Mouse (Mus musculus): ENCODE data around the gene Chrnb2. TPM values are rescaled to one million over a fixed set of nuclear protein-coding genes. Genes with fewer than 3 reads are reported as not detected.

Chrnb2 gene
- total and polyA plus RNA-seq, 3 experiments = 1.6 to 4.0 TPM; not detected in 1

DNA sequence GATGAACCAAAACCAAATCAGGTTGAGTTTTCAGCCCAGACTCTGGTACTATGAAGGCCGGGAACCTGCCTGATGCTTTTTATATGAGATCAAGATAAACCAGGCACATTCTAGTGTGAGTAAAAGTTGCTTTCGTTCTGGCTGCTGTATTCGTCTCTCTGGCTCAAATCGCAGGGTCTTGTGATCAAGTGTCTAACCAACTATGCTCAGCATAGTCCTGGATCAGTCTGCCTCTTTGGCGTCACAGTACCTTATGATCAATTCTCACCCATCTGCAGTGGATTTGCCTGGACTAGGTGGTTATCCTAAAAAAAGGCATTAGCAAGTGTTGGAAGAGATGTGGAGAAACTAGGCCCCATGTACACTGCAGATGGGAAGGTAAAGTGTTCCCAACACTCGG lies 60.4 kb downstream of the Chrnb2 start:
- Histone ChIP-seq H3K4me1 (ENCODE audit: control insufficient read depth in 1 of 2, insufficient read depth in 2 of 2, low read length in 2 of 2) (no peaks in the 10 kb centered on the region), H3K4me3 (ENCODE audit: control insufficient read depth in 1 of 2, insufficient read depth in 1 of 2, low read depth in 2 of 2, low read length in 2 of 2) (no peak overlapping the region), H3K79me2 (ENCODE audit: control insufficient read depth, insufficient read depth, low read length, poor library complexity) (no peaks in the 10 kb centered on the region), H3K9me3 (replicated peaks; ENCODE audit: insufficient read depth, low read length) (no peaks in the 10 kb centered on the region), H3K9ac (ENCODE audit: control insufficient read depth, low read depth, low read length, poor library complexity, severe bottlenecking) (no peak overlapping the region), H3K27ac (ENCODE audit: control insufficient read depth, low read depth, low read length) (no peak overlapping the region), H3K36me3 (ENCODE audit: control insufficient read depth in 1 of 2, insufficient read depth in 2 of 2, low read length in 2 of 2) (no peaks in the 10 kb centered on the region), H3K27me3 (ENCODE audit: control insufficient read depth in 1 of 2, insufficient read depth in 2 of 2, low read length in 2 of 2) (peaks cover 23 to 61% of the 10 kb centered on the region in 2 experiments)
- no peak for TF ChIP-seq NRF1 (IDR thresholded peaks at IDR 0.05; ENCODE audit: insufficient read depth, low read depth, low read length, poor library complexity, severe bottlenecking)
- TF ChIP-seq TBP (IDR thresholded peaks at IDR 0.05; ENCODE audit: low read depth, low read length) = no peak
- no peak for TF ChIP-seq MAX (IDR thresholded peaks at IDR 0.05; ENCODE audit: low read length)
- TF ChIP-seq CHD1 (IDR thresholded peaks at IDR 0.05; ENCODE audit: low read depth, low read length) = no peak
- no peak for TF ChIP-seq MEF2A (IDR thresholded peaks at IDR 0.05; ENCODE audit: extremely low read depth, insufficient replicate concordance, low read depth, low read length, poor library complexity, severe bottlenecking)
- no peak for TF ChIP-seq EP300 (IDR thresholded peaks at IDR 0.05; ENCODE audit: low read depth in 1 of 2, low read length in 2 of 2)
- no peak for TF ChIP-seq CHD2 (IDR thresholded peaks at IDR 0.05; ENCODE audit: low read length)
- no peak for TF ChIP-seq UBTF (IDR thresholded peaks at IDR 0.05; ENCODE audit: borderline replicate concordance, insufficient read depth, low read depth, low read length)
- no peak for TF ChIP-seq ELF1 (IDR thresholded peaks at IDR 0.05; ENCODE audit: low read depth, low read length)
- no peak for TF ChIP-seq TAL1 (IDR thresholded peaks at IDR 0.05; ENCODE audit: low read length)
- TF ChIP-seq ZMIZ1 (IDR thresholded peaks at IDR 0.05; ENCODE audit: low read depth, low read length) = no peak
- no peak for TF ChIP-seq E2F4 (IDR thresholded peaks at IDR 0.05; ENCODE audit: borderline replicate concordance, low read depth, low read length)
- no peak for TF ChIP-seq POLR2AphosphoS5 (IDR thresholded peaks at IDR 0.05; ENCODE audit: borderline replicate concordance, low read depth, low read length)
- no peak for TF ChIP-seq RAD21 (IDR thresholded peaks at IDR 0.05; ENCODE audit: low read depth, low read length)
- no peak for TF ChIP-seq ZNF384 (IDR thresholded peaks at IDR 0.05; ENCODE audit: low read depth, low read length)
- no peak for TF ChIP-seq POLR2A (IDR thresholded peaks at IDR 0.05; ENCODE audit: control insufficient read depth in 1 of 2, insufficient read depth in 1 of 2, low read depth in 1 of 2, low read length in 2 of 2, poor library complexity in 1 of 2)
- TF ChIP-seq USF2 (IDR thresholded peaks at IDR 0.05; ENCODE audit: borderline replicate concordance in 1 of 2, insufficient read depth in 1 of 2, low read depth in 1 of 2, low read length in 2 of 2) = no peak
- no peak for DNase-seq (ENCODE audit: low read depth, low spot score)

DNA sequence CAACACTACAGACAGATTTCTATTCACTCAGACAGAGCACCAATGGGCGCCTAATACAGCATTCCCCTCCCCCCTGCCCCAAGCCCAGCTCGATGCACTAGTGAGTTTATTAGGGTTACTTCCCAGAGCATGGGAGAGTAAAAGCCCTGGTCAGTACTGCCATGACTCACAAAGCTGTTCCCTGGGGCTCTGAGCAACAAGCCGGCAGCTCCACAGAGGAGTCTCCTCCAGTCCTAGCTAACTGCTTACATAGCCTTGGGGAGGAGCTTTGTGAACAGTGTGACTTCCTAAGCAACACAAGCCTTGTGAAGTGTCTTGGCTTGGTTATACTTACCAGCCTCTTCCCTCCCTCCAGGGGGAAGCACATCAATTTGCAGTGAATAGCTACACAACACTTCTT lies 60.8 kb downstream of the Chrnb2 start:
- Histone ChIP-seq H3K27ac (ENCODE audit: control insufficient read depth, low read depth, low read length) (no peak overlapping the region), H3K27me3 (ENCODE audit: control insufficient read depth in 1 of 2, insufficient read depth in 2 of 2, low read length in 2 of 2) (peaks cover 21 to 61% of the 10 kb centered on the region in 2 experiments), H3K9ac (ENCODE audit: control insufficient read depth, low read depth, low read length, poor library complexity, severe bottlenecking) (no peak overlapping the region), H3K9me3 (replicated peaks; ENCODE audit: insufficient read depth, low read length) (no peaks in the 10 kb centered on the region), H3K4me3 (ENCODE audit: control insufficient read depth in 1 of 2, insufficient read depth in 1 of 2, low read depth in 2 of 2, low read length in 2 of 2) (no peak overlapping the region), H3K79me2 (ENCODE audit: control insufficient read depth, insufficient read depth, low read length, poor library complexity) (no peaks in the 10 kb centered on the region), H3K4me1 (ENCODE audit: control insufficient read depth in 1 of 2, insufficient read depth in 2 of 2, low read length in 2 of 2) (no peaks in the 10 kb centered on the region), H3K36me3 (ENCODE audit: control insufficient read depth in 1 of 2, insufficient read depth in 2 of 2, low read length in 2 of 2) (no peaks in the 10 kb centered on the region)
- TF ChIP-seq POLR2A (IDR thresholded peaks at IDR 0.05; ENCODE audit: control insufficient read depth in 1 of 2, insufficient read depth in 1 of 2, low read depth in 1 of 2, low read length in 2 of 2, poor library complexity in 1 of 2) (no peak), POLR2AphosphoS2 (IDR thresholded peaks at IDR 0.05; ENCODE audit: low read length) (no peak), ZNF384 (IDR thresholded peaks at IDR 0.05; ENCODE audit: low read depth, low read length) (no peak), RCOR1 (IDR thresholded peaks at IDR 0.05; ENCODE audit: low read depth, low read length) (no peak), SIN3A (IDR thresholded peaks at IDR 0.05; ENCODE audit: low read length) (no peak), CHD2 (IDR thresholded peaks at IDR 0.05; ENCODE audit: low read length) (no peak), USF2 (IDR thresholded peaks at IDR 0.05; ENCODE audit: borderline replicate concordance in 1 of 2, insufficient read depth in 1 of 2, low read depth in 1 of 2, low read length in 2 of 2) (no peak)
- DNase-seq (ENCODE audit: low read depth, low spot score) = no peak
